Mouse (Mus musculus): Measurements from ENCODE around the gene Gm45711.
A peak's percentile ranks its signal among the peaks of the same experiment; 100 is the strongest.

GRCm38 (mm10) chr8:104343957-104344356 is 34.1 kb upstream of the Gm45711 start:
- TF ChIP-seq CTCF (IDR thresholded peaks at IDR 0.05) (peak; percentile 95), POLR2A (IDR thresholded peaks at IDR 0.05; ENCODE audit: insufficient read depth, low read depth, low read length) (0 out of 2 replicates have a peak, but pooled peaks have one; percentile 24)
